Mouse (Mus musculus) embryonic facial prominence, embryonic 12.5 days (tissue): ENCODE results near the gene Vezt. TPM values are rescaled to one million over a fixed set of nuclear protein-coding genes. Genes with fewer than 3 reads are reported as not detected.

Experiments used
- ATAC-seq: fragments of 200-750 bp; cut with Nextera tagmentation; 2 replicates; pipeline ENCODE4 v1.8.0; 2017; ENCODE audit not compliant: insufficient number of reproducible peaks, insufficient read depth, low FRiP score, low TSS enrichment
- H3K27ac ChIP-seq: fragments of 300-500 bp; sonication (generic); 2 replicates; pipeline ENCODE4 v1.5.1; 2016; ENCODE audit warnings: mild to moderate bottlenecking
- H3K27me3 ChIP-seq: fragments of 300-500 bp; sonication (generic); 2 replicates; pipeline ENCODE4 v1.6.1; 2016; ENCODE audit warnings: mild to moderate bottlenecking, moderate library complexity
- H3K36me3 ChIP-seq: fragments of 300-500 bp; sonication (generic); 2 replicates; pipeline ENCODE4 v1.6.1; 2016; ENCODE audit warnings: mild to moderate bottlenecking
- H3K4me1 ChIP-seq: fragments of 300-500 bp; sonication (generic); 2 replicates; pipeline ENCODE4 v1.6.1; 2016
- H3K4me2 ChIP-seq: fragments of 300-500 bp; sonication (generic); replicated peaks from 2 replicates; pipeline ENCODE4 v1.6.1; 2016; ENCODE audit warnings: mild to moderate bottlenecking, moderate library complexity
- H3K4me3 ChIP-seq: fragments of 300-500 bp; sonication (generic); 2 replicates; pipeline ENCODE4 v1.5.1; 2016; ENCODE audit warnings: mild to moderate bottlenecking
- H3K9ac ChIP-seq: fragments of 300-500 bp; sonication (generic); 2 replicates; pipeline ENCODE4 v1.6.1; 2016; ENCODE audit warnings: mild to moderate bottlenecking, moderate library complexity
- H3K9me3 ChIP-seq: fragments of 300-500 bp; sonication (generic); 2 replicates; pipeline ENCODE4 v1.6.1; 2016; ENCODE audit warnings: mild to moderate bottlenecking, moderate library complexity
- WGBS: fragments of 180-500 bp; shearing (Covaris S2); methylation state at CpG from one replicate; pipeline ENCODE4 v1.1.7; 2016; 5-methylcytosine and 5-hydroxymethylcytosine counted together
- polyA plus RNA-seq: library from polyadenylated mRNA; unstranded; fragments of >200 nt; fragmentation: Nextera tagmentation; extraction: Ambion mirVana; gene quantifications from 2 replicates; pipeline ENCODE4 v1.2.1, GENCODE M21; 2016

Vezt gene
- polyA plus RNA-seq, 1 experiment from 2014 or later = 37.6 TPM

DNA sequence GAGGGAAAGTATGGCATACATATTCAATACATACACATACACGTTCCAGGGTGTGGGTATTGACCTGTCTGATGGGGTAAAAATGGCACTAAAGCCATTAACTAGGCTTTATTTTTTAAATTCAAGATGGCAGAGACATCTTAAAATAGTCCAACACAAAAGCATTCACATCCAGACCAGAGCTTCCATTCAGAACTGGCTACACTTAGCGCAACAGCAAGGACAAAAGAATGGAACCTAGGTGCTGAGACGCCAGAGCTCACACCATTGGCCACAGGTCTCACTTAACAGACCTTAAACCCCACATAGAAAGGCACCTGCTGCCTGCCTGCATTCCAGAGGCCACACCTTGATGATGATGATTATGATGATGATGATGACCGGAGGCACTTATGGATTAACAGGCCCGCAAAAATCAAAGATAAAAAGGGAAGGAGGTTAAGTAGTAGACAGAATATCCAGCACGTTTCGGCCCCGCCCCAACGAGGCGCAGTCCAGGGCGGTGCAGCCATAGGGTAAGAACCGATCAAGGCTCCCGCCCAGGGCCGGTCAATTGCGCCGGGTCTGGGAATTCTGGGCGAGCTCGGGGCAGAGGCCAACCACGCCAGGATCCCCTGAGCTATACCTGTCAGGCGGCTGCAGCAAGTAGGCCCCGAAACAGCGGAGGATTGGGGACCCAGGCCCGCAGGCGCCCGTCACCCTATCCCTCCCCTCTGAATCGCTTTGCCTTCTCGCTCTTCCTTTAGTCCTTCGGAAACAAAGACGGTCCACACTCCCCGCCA lies 550 bp downstream of the Vezt start:
- Histone ChIP-seq H3K4me2 (peak overlapping the region; percentile 72), H3K27ac (no peak overlapping the region), H3K4me1 (peaks cover 11% of the 10 kb centered on the region), H3K9me3 (no peaks in the 10 kb centered on the region), H3K27me3 (no peaks in the 10 kb centered on the region), H3K4me3 (peak overlapping the region; percentile 86), H3K36me3 (0 out of 2 replicates have a peak, but pooled peaks cover 4% of the 10 kb centered on the region), H3K9ac (peak overlapping the region; percentile 61)
- 1% methylated on average over 30 of the region's 30 CpGs for WGBS
- peak; percentile 84 for ATAC-seq

GRCm38 (mm10) chr10:94031164-94031563 lies 4.5 kb downstream of the Vezt start:
- H3K27ac ChIP-seq = no peak overlapping the region
- H3K27me3 ChIP-seq = no peaks in the 10 kb centered on the region
- ATAC-seq = no peak
- no peak overlapping the region for H3K4me2 ChIP-seq
- no peak overlapping the region for H3K4me3 ChIP-seq
- no peaks in the 10 kb centered on the region for H3K9me3 ChIP-seq
- no peak overlapping the region for H3K9ac ChIP-seq
- H3K4me1 ChIP-seq = peaks cover 11% of the 10 kb centered on the region
- H3K36me3 ChIP-seq = 0 out of 2 replicates have a peak, but pooled peaks cover 6% of the 10 kb centered on the region
- 83% methylated on average over 6 of the region's 6 CpGs for WGBS

GRCm38 (mm10) chr10:94028493-94028892 lies 7.1 kb downstream of the Vezt start:
- no peak overlapping the region for H3K4me2 ChIP-seq
- no peak overlapping the region for H3K27ac ChIP-seq
- peaks cover 3% of the 10 kb centered on the region for H3K4me1 ChIP-seq
- no peaks in the 10 kb centered on the region for H3K9me3 ChIP-seq
- WGBS = 90% methylated on average over 6 of the region's 6 CpGs
- H3K9ac ChIP-seq = no peak overlapping the region
- no peak overlapping the region for H3K4me3 ChIP-seq
- peaks cover 13% of the 10 kb centered on the region; the same call in 1 of the 2 replicates for H3K36me3 ChIP-seq
- H3K27me3 ChIP-seq = no peaks in the 10 kb centered on the region
- ATAC-seq = no peak

DNA sequence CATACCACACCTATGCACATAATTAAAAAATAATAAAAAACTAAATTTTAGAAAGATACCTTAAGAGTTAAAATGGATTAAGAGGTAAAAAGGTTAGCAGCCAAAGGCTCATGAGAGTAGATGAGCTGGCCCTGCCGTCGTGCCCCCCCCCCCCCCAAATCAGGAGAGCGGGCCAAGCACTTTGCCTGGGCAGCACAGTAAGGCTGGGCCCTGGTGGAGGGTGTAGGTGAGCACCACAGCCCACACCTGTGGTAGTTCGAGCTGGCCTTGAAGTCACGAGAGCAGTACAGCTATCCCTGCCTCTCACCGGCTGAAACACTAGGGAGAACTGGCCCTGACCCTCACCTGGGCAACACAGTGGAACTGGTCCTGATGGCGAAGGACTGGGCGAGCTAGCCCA lies 10.5 kb downstream of the Vezt start:
- no peak overlapping the region for H3K27ac ChIP-seq
- H3K9ac ChIP-seq = no peak overlapping the region
- peaks cover 3% of the 10 kb centered on the region; the same call in 1 of the 2 replicates for H3K4me1 ChIP-seq
- no peaks in the 10 kb centered on the region for H3K9me3 ChIP-seq
- no peak overlapping the region for H3K4me3 ChIP-seq
- peak; percentile 69; the same call in 1 of the 2 replicates for ATAC-seq
- peaks cover 9% of the 10 kb centered on the region; the same call in 1 of the 2 replicates for H3K36me3 ChIP-seq
- no peaks in the 10 kb centered on the region for H3K27me3 ChIP-seq
- no peak overlapping the region for H3K4me2 ChIP-seq
- 92% methylated on average over 8 of the region's 8 CpGs for WGBS

- no peak for ATAC-seq
- Histone ChIP-seq H3K36me3 (peaks cover 7% of the 10 kb centered on the region; the same call in 1 of the 2 replicates), H3K4me3 (no peak overlapping the region), H3K4me1 (peaks cover 9% of the 10 kb centered on the region; the same call in 1 of the 2 replicates), H3K9me3 (no peaks in the 10 kb centered on the region), H3K4me2 (no peak overlapping the region), H3K27ac (no peak overlapping the region), H3K27me3 (no peaks in the 10 kb centered on the region), H3K9ac (no peak overlapping the region)
- 90% methylated on average over 4 of the region's 4 CpGs for WGBS
These were observed 14.6 kb downstream of the Vezt start for GRCm38 (mm10) chr10:94021059-94021458.

GRCm38 (mm10) chr10:94020587-94020986 lies 15.0 kb downstream of the Vezt start:
- H3K9ac ChIP-seq = no peak overlapping the region
- H3K9me3 ChIP-seq = no peaks in the 10 kb centered on the region
- no peaks in the 10 kb centered on the region for H3K27me3 ChIP-seq
- peaks cover 9% of the 10 kb centered on the region; the same call in 1 of the 2 replicates for H3K4me1 ChIP-seq
- ATAC-seq = no peak
- 76% methylated on average over 5 of the region's 5 CpGs for WGBS
- no peak overlapping the region for H3K4me3 ChIP-seq
- H3K36me3 ChIP-seq = peaks cover 5% of the 10 kb centered on the region; the same call in 1 of the 2 replicates
- H3K4me2 ChIP-seq = no peak overlapping the region
- H3K27ac ChIP-seq = no peak overlapping the region

GRCm38 (mm10) chr10:94017455-94017854 lies 18.2 kb downstream of the Vezt start:
- no peak for ATAC-seq
- Histone ChIP-seq H3K9ac (no peak overlapping the region), H3K4me2 (no peak overlapping the region), H3K27ac (no peak overlapping the region), H3K36me3 (no peaks in the 10 kb centered on the region), H3K27me3 (no peaks in the 10 kb centered on the region), H3K4me3 (no peak overlapping the region), H3K9me3 (no peaks in the 10 kb centered on the region), H3K4me1 (peaks cover 9% of the 10 kb centered on the region; the same call in 1 of the 2 replicates)
- 93% methylated on average over 8 of the region's 8 CpGs for WGBS

GRCm38 (mm10) chr10:94014200-94014599 lies 21.4 kb downstream of the Vezt start:
- H3K4me3 ChIP-seq = no peak overlapping the region

GRCm38 (mm10) chr10:94013196-94013595 lies 22.4 kb downstream of the Vezt start:
- Histone ChIP-seq H3K36me3 (no peaks in the 10 kb centered on the region), H3K9ac (no peak overlapping the region), H3K4me1 (no peaks in the 10 kb centered on the region), H3K27me3 (no peaks in the 10 kb centered on the region), H3K9me3 (no peaks in the 10 kb centered on the region), H3K27ac (no peak overlapping the region), H3K4me3 (no peak overlapping the region), H3K4me2 (no peak overlapping the region)
- 54% methylated on average over 3 of the region's 3 CpGs for WGBS
- no peak for ATAC-seq

More at GRCm38 (mm10) chr10:94014200-94014599, 21.4 kb downstream of the Vezt start:
- no peaks in the 10 kb centered on the region for H3K36me3 ChIP-seq
- 55% methylated on average over 4 of the region's 4 CpGs for WGBS
- H3K9ac ChIP-seq = no peak overlapping the region
- H3K4me1 ChIP-seq = no peaks in the 10 kb centered on the region
- no peak overlapping the region for H3K27ac ChIP-seq
- ATAC-seq = no peak
- no peaks in the 10 kb centered on the region for H3K9me3 ChIP-seq
- H3K27me3 ChIP-seq = no peaks in the 10 kb centered on the region
- no peak overlapping the region for H3K4me2 ChIP-seq

DNA sequence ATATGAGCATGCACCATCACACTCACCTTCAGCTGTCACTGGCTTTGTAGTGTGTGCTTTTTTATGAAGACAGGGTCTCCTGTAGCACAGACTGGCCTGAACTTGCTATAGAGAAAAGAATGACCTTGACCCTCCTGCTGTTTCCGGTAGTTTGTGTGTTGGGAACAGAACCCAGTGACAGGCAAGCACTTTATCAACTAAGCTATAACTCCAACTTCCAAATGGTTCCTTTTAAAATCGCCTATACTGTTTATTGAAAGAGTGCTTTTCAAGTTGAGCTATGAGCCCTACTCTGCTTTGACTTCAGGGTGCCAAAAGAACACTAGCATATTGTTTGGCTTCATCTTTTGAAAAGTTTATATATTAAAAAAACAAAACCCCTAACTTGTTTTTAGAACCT lies 24.6 kb downstream of the Vezt start:
- WGBS = 74% methylated on average over 2 of the region's 2 CpGs
- Histone ChIP-seq H3K9ac (no peak overlapping the region), H3K9me3 (no peaks in the 10 kb centered on the region), H3K4me3 (no peak overlapping the region), H3K4me2 (no peak overlapping the region), H3K27ac (no peak overlapping the region), H3K36me3 (peaks cover 4% of the 10 kb centered on the region; the same call in 1 of the 2 replicates), H3K27me3 (no peaks in the 10 kb centered on the region), H3K4me1 (no peaks in the 10 kb centered on the region)
- ATAC-seq = no peak

DNA sequence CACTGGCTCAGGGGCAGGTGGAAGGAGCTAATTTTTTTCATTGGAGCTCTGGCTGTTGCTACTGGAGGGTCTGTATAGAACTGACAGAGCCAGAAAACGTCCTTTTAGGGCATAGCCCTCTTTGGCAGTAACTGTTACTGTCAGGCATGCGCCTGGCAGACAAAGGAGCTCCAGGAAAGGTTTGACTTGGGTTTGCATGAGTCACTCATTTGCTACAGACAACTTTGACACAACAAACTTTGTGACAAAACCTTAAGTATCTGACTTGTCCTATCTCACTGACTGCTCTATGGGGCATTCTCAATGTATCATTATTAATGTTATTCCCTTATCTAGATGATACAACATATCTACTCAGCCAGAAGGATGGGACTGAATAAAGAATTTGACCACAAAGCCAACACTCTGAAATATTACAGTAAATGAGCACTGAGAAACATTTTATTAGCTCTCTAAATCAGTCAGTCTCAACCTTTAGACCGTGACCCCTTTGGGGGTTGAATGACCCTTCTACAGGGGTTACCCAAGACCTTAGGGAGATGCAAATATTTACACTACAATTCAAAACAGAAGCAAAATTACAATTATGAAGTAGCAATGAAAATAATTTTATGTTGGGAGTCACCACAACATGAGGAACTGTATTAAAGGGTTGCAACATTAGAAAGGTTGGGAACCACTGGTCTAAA lies 25.5 kb downstream of the Vezt start:
- Histone ChIP-seq H3K4me3 (no peak overlapping the region), H3K36me3 (peaks cover 11% of the 10 kb centered on the region), H3K27ac (no peak overlapping the region), H3K9me3 (no peaks in the 10 kb centered on the region), H3K4me2 (no peak overlapping the region), H3K27me3 (no peaks in the 10 kb centered on the region), H3K4me1 (no peaks in the 10 kb centered on the region), H3K9ac (no peak overlapping the region)
- WGBS = 89% methylated on average over 3 of the region's 3 CpGs
- ATAC-seq = no peak

GRCm38 (mm10) chr10:94008356-94008755 lies 27.3 kb downstream of the Vezt start:
- H3K4me2 ChIP-seq = no peak overlapping the region
- H3K27me3 ChIP-seq = no peaks in the 10 kb centered on the region
- 95% methylated on average over 2 of the region's 2 CpGs for WGBS
- ATAC-seq = no peak
- H3K27ac ChIP-seq = no peak overlapping the region
- H3K4me3 ChIP-seq = no peak overlapping the region
- no peak overlapping the region for H3K9ac ChIP-seq
- H3K36me3 ChIP-seq = peaks cover 11% of the 10 kb centered on the region
- no peaks in the 10 kb centered on the region for H3K9me3 ChIP-seq
- H3K4me1 ChIP-seq = no peaks in the 10 kb centered on the region
